Mouse (Mus musculus): Measurements from ENCODE around the gene Vars. TPM values are rescaled to one million over a fixed set of nuclear protein-coding genes. Genes with fewer than 3 reads are reported as not detected.

Gene Vars
- total RNA-seq, 2 experiments from 2014 or later = 55.1 to 56.7 TPM

DNA sequence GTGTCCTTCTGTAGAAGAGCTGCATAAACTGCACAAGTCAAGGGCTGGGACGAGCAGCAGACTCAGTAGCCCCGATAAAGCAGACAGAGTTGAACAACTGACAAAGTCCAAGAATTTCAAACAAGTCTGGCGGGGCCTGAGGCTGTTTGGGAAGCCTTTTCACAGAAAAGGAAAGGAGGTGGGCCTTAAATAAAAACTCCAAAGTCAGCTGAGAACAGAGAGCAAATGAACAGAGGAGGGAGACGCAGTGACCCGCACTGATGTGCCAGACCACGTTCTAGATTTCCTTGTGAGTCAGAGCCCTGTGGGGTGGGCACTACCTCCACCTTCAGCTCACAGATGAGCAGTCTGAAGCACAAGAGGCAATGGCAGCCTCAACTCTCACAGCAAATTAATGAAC, 34.1 kb downstream of the Vars start:
- DNase-seq (ENCODE audit: extremely low spot score in 1 of 2, low spot score in 2 of 2) = no peak
- intact Hi-C loops (cut with DNase I) = no loop called here

DNA sequence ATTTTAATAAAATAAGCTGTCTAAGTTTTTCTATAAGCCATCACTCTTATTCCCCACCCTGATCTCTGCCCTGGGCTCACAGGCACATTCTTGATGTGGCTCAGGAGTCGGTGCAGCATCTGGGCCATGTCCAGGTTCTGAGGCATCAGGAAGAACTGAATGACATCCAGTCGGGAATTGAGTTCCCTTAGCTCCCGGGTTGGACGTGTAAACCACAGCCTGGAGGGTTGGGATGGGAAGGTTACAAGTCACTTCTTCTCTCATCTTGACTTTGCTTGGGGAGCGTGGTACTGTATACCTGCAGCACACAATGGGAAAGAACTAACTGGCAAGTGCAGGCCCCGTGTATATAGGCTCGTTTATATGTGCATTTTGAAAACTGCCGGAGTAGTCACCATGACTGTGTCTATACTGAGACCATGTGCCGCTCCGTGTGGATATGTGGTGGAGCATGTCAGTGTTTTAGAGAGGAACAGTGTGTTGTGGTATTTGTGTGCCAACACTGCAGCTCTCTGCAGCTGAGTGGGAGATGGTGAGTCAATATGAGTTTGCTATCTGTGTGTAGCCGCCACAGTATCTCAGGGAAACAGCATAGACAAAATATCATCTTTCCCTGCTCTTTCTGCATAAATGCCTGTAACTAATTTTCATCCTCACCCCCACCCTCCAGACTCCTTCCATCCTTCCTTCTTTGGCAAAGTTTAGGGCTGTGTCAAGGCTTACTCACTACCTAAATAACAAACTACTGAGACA, 38.5 kb downstream of the Vars start:
- intact Hi-C loops (cut with DNase I) = no loop called here
- no peak for DNase-seq (ENCODE audit: extremely low spot score in 1 of 2, low spot score in 2 of 2)

DNA sequence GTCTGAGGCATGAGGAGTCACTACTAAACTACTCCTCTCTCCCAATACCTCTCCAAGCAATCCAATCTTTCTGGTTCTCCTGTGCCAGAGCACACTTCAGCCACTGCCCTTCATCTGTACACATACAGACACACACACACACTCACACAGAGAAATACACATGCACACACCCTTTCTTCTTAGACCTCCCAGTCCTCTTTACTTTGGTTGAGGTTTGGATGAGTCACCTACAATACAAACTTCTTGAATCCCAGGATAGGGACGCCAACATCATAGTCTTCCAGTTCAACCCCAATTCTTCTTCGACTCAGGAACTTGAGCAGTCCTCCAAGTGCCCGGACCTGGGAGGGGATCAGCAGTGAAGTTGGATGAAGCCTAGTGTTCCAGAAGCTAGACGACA, 43.0 kb downstream of the Vars start:
- DNase-seq (ENCODE audit: extremely low spot score in 1 of 2, low spot score in 2 of 2) = no peak
- intact Hi-C loops (cut with DNase I) = no loop called here

DNA sequence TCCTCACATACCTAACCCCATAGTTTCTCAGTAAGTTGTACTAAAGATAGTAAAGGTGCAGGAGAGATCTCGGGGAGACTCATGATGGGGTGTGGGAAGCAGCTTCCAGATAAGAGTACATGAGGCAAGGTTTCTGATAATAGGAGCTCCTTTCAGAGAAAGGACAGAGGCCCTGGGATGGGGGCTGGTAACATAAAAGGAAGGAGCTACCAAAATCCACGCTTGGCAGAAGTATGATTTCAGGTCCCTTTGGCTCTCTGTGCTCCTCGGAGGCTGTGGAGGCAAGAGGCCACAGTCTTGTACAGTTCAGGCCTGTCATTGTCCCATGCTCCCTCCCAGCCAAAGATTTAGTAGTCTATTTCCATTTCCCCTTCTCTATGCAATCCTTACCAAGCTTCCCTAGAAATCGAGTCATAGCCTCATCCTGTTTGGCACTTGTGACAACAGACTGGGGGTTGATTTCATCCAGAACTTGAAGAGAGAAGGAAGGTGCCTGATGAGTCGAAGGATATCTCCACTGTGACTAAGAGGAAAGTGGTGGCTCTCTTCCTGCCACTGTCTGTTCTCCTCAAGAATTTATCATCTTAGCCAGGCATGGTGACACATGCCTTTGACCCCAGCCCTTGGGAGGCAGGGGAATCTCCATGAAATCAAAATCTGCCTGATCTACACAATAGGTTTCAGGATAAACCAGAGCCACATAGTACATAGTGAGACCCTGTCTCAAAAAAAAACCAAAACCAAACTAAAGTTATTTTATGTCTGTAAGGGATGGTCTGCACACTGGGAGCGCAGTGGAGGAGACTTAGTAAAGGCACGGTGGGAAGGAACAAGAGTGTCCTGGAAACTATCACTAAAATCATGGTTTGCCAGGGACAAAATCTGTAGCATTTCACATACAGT, 44.4 kb downstream of the Vars start:
- intact Hi-C loops (cut with DNase I) = no loop called here

DNA sequence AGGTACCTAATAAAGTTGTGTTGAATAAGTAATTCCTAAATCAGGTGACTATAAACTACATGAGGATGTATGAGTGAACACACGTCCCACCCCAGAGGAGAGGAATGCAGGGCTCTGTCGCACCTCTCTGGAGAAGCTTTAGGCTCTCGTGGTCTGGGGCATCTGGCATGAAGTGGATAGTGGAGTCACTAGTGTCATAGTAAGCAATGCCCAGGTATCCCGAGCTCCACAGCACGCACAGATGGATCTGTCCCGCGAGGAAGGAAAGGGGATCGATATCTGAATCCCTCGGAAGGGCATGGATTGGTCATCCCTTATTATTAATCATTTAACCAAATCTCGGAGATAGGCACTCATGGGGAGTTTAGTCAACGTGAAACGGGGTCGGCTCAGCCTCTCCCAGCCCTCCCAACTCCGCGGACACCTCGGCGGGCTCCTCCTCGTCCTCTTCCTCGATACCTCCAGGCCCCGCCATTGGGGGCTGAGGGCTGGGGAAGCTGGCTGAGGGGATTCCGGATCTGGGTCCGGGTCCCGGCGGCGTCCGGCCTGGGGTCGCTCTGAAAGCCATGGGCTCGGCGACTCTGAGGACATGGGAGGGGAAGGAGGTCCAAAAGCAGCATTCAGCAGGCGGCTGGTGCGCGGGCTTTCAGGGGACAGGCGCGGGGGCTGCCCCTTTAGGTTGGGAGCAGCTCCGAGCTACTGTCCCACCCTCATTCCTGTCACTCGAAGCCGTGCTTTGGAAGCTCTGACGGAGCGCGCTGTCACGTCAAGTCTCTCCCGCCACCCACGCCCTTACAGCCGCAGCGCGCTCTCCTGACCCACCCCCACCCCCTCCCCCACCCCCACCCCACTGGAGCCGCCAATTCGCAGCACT, 45.3 kb downstream of the Vars start:
- DNase-seq (ENCODE audit: extremely low spot score in 1 of 2, low spot score in 2 of 2) = no peak
- intact Hi-C loops (cut with DNase I) = no loop called here

More for the DNA sequence above, 44.4 kb downstream of the Vars start:
- no peak for DNase-seq (ENCODE audit: extremely low spot score in 1 of 2, low spot score in 2 of 2)

DNA sequence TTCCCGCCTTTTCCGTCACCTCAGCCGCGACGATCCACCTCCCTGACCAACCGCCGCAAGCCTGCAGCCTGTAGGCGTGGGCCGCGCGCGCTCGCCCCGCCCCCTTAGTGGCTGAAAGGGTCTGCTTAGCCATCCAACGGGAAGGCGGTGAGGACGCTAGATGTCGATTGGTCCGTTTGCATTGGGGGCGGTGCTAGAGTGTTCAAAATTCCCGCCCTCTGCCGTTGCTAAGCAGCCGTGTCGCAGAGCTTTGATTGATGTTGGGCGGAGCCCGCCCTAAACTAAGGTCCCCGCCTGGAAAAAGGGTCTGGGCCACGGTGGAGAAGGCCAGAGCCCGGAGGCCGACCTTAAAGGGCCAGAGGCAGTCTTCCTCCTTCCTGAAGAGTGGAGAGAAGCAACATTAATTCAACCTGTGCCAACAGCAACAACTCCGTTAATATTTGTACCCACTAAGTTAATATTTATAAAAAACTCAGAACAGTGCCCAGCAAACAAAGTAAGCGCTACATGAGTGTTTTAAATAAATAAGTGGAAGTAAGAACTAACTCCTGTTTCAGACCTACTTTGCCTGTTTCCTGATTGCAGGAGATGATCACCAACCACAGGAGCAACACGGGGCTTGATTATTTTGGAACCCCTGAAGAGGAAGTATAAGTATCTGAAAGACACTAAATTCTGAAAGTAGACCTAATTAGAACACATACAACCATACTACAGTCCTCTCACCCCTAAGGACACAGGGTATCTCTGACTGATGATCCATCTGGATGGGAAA, 46.1 kb downstream of the Vars start, which contains the start of gene Msh5:
Gene Msh5, minus strand, starts transcription at position 65 of the 775 bp plus-strand sequence.
- intact Hi-C loops (cut with DNase I) = no loop called here
- DNase-seq (ENCODE audit: extremely low spot score in 1 of 2, low spot score in 2 of 2) = peak; percentile 96 to 98

DNA sequence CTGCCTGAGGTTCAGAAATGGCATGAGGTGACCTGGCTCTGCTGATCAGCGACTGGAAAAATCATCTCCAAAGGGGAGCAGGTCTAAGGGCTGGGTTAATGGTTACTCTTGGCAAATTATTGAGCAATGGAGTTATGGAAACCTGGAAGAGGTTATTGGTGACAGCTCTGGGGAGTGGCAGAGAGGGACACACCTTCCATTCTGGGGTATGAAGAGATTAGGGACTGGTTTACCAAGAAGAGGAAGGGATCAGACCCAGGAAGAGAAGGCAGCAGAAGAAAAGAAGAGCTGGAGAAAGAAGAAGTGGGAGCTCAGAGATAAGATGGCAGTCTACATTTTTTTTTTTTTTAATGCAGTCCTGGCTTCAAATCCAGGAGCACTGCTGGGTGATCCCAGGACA, 46.9 kb downstream of the Vars start:
- no peak for DNase-seq (ENCODE audit: extremely low spot score in 1 of 2, low spot score in 2 of 2)
- intact Hi-C loops (cut with DNase I) = no loop called here

DNA sequence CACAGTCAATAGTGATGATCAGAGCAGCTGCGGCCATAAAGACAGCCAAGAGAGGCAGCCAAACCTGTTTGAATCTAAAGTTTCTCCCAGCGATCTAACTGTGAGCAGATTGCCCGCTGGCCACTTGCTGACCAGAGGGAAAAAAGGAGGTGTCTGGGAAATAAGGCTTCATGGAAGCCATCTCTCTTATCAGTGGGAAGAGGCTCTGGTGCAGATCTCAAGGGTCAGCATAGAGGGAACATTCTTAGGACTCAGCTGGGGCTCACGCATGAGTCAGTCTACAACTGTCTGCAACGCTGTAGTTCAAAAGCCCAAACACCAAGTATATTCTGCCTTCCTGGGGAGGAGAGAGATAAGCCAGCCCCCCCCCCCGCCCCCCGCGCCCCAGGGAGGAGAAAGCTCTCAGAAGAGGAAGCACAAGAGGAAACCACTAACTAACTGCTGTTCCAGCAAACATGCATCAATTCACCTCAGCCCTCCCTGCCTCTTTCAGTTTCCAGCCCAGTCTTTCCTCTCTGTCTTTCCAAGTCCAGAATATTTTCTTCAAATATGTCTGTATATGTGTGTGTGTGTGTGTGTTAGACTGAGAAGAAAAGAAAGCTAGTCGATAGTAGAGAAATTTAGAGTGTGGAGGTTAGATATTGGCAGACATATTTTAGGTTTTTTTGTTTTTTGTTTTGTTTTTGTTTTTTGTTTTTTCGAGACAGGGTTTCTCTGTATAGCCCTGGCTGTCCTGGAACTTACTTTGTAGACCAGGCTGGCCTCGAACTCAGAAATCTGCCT, 47.6 kb downstream of the Vars start:
- intact Hi-C loops (cut with DNase I) = no loop called here
- no peak for DNase-seq (ENCODE audit: extremely low spot score in 1 of 2, low spot score in 2 of 2)

DNA sequence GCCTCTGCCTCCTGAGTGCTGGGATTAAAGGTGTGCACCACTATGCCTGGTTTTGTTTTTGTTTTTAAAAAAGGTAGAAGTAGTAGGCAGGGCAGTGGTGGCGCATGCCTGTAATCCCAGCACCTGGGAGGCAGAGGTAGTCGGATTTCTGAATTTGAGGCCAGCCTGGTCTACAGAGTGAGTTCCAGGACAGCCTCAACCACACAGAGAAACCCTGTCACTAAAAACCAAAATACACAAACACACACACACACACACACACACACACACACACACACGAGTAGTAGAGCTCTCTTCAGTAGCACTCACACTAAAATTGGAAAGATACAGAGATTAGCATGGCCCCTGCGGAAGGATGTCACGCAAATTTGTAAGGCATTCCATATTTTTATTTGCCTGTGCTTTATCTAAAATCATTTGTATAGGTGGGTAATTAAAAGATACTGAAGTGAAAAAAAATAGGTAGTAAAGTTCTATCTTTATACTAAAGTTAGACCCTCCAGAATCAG, 48.2 kb downstream of the Vars start:
- intact Hi-C loops (cut with DNase I) = no loop called here
- DNase-seq (ENCODE audit: extremely low spot score in 1 of 2, low spot score in 2 of 2) = no peak

DNA sequence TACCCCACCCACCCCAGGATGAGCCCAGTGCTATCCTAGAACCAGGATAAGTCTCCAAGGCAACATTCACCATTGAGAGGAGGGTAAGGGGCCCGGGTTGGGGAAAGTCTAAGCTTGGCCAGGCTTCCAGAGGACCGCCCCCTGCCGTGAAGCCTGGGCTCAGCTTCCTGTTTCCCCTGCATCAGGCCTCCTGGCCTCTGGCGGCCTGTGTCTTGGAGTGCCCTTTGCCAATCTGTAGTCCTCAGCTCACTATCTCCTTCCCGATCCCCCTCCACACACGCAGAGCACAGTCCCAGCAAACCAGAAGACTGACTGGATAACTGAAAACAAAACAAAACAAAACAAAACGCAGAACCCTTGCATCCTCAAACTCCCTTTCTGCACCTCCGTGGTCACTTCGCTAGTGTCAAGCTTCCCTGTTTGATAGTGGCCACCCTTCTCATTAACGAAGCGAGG, 48.8 kb downstream of the Vars start, which contains the start of gene Clic1:
Gene Clic1, plus strand, starts transcription at position 406 of the 456 bp plus-strand sequence.
- intact Hi-C loops (cut with DNase I) = no loop called here
- peak in 1 of 2 experiments; percentile 83 for DNase-seq (ENCODE audit: extremely low spot score in 1 of 2, low spot score in 2 of 2)

DNA sequence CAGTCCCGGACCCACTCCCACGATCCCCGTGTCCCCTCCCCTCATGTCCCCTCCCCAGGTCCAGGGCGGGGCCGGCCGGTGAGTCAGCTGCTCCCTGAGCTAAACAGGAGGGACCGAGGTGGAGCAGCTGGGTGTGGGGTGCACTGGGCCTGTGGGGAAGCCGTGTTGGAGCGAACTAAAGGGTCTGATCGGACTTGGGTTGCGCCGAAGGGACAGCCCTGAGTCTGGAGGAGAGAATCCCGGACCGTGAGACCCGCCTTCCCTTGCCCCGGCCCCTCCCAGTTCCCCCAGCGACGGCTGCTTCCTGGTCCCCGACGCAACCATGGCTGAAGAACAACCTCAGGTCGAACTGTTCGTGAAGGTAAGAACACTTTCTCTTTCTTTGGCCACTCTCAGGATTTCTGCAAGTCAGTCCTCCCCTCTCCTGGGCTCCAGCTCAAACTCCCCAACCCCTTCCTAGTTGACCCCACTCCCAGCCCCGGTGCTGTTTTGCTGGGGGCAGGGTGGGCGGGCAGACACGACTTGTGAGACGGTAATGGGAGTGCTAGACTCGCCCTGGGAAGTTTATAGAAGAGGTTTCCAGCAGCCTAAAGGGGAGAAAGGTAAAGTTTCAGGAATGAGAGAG, 49.5 kb downstream of the Vars start:
- peak in 1 of 2 experiments; percentile 87 for DNase-seq (ENCODE audit: extremely low spot score in 1 of 2, low spot score in 2 of 2)
- intact Hi-C loops (cut with DNase I) = no loop called here

DNA sequence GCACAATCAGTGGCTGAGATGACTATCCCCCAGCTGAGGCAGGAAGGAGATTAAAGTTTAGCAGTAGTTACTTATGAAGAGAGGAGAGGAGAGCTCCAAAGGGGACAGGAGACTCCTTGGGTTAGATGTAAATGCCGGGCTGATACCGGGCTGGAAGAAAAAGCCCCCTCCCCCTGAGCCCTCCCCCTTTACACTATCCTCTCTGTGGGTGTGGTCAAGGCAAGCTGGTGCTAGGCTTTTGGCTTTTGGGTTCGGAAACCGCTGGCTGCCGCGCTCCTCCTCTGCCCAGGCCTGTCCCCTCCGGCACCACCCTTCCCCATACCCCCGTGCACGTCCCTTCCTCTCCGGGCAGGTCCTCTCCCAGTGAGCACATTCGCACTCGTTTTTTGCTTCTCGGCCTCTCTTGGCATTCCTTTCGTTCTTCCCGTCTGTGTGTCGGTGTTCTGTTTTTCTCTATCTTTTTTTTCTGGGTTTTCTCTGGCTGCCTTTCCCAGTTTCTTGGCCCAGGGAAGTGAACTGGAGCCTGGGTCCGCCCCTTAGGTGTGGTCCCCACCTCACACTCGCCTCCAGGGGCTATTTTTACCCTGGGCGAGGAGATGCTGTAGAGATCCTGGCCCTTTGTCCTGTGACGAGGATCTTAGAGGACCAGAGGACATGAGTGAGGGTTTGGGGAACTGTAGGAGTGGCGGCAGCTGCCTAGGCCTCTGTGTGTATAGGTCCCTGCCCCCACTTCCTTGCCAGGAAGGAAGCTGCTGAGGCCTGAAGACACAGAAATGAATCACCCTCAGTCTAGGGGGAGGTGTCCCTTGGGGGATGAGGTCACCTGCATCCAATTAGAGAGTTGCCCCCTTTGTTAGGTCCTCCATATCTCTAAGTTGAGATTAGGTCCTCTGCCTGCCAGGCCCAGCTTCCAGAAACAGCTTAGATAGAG, 50.6 kb downstream of the Vars start:
- peak in 1 of 2 experiments; percentile 85 for DNase-seq (ENCODE audit: extremely low spot score in 1 of 2, low spot score in 2 of 2)
- intact Hi-C loops (cut with DNase I) = no loop called here

DNA sequence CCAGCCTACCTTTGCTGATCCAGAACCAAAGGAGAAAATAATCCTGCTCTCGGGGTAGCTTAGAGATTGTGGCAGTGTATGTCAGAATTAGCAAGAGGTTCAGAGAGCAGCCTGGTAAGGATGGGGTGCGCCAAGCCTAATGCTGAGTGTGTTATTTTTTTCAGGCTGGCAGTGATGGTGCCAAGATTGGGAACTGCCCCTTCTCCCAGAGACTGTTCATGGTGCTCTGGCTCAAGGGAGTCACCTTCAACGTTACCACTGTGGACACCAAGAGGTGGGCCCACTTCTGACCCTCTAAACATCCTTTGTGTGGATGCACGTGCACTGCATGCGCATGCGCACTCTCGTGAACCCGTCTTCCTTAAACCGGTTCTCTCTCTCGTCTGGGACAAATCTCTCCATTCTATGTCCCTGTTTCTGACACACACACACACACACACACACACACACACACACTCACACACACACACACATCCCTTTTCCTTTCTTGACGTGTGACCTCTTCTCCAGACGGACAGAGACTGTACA, 51.5 kb downstream of the Vars start:
- DNase-seq (ENCODE audit: extremely low spot score in 1 of 2, low spot score in 2 of 2) = no peak
- intact Hi-C loops (cut with DNase I) = no loop called here

DNA sequence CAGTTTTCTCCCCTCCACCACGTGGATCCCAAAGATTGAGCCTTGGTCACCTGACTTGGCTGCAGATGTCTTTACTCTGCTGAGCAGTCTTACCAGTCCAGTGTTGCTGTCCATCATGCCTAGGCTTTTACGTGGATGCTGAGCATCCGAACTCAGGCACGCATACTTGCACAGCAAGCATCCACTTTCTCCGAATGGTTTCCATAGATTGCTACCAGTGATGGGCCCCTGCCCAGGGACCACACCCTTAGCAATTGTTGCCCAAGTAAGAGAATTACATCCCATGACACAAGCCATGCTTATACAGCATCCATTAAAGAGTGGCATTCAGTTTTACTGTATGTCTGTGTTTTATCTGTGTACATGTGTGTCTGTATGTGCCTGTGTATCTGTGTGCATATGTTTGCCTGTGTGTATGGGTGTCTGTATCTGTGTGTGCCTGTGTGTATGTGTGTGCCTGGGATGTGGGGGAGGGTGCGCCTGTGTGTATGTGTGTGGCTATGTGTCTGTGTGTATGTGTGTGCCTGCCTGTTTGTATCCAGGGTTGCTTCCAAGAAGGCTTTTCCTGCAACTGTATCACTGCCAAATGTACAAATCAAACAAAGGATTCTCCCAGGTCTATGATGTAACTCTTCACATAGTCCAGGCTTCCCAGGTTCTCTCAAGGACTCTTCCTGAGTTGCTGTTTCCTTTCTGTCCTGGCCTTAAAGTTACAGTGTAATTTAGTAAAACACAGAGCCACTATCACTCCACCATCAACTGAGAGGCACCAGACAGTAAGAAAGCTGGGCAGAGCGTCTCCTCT, 55.1 kb downstream of the Vars start:
- intact Hi-C loops (cut with DNase I) = loop anchor here (5.0 kb wide), 1 partner anchor 34 kb away; no protein-coding TSS in a partner anchor
- DNase-seq (ENCODE audit: extremely low spot score in 1 of 2, low spot score in 2 of 2) = no peak

DNA sequence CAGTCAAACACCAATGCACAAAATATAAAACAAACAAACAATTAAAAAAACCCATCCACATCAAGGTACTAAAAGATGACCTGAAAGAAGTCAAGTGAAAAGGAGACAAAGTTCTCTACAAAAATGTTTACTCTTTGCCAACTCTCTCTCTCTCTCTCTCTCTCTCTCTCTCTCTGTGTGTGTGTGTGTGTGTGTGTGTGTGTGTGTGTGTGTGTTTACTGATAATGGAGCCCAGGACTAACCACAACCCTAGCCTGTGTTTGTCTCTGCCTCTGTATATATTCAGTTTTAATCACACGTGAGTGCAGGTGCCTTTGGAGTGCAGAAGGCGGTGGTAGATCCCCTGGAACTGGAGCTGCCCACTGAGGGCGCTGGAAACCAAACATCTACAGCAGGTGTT, 56.3 kb downstream of the Vars start:
- DNase-seq (ENCODE audit: extremely low spot score in 1 of 2, low spot score in 2 of 2) = no peak
- intact Hi-C loops (cut with DNase I) = loop anchor here (5.0 kb wide), 1 partner anchor 35 kb away; no protein-coding TSS in a partner anchor
